Mouse (Mus musculus): ENCODE measurements around the gene Ets1. TPM values are rescaled to one million over a fixed set of nuclear protein-coding genes. Genes with fewer than 3 reads are reported as not detected.

The Ets1 gene
- total RNA-seq, 2 experiments from 2014 or later, result 17.2 to 17.4 TPM

DNA sequence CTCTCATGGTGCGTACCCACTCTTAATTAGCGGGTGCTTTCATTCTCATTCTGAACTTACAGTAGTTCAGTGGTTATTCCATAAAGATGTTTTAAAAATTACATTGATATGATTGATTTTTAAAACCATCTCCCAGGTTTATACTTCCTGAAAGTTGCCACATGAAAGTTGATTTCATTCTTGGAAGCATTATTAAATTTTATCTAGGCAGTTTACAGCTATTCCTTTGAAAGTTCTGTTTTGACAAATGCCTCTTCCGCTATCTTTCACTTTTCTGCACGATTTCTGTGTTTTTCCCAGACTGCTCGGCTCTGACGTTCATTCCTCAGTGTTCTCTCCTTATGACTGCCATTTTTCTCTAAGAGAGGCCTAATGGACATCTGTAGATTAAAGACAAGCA, 110.6 kb downstream of the Ets1 start:
- intact Hi-C loops (cut with DNase I), result no loop called here
- no peak for DNase-seq

DNA sequence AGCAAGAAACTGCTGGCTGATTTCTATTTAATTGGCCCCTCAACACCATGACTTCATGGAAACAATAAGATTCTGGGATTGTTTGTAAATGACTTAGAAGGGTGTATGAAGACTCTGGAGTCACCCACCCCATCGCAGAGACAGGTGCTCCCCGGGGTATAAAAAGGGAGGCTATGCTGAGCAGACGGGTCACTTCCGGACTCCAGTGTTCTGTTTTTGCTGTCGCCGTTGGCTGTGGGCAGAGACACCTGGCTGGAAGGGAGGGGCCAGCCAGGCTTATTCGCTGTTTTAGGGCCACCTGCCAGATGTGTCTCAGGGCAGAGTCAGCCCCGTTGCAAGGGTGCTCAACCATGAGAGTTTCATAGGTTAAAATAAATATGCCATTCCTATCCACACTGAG, 111.6 kb downstream of the Ets1 start:
- intact Hi-C loops (cut with DNase I), result no loop called here

DNA sequence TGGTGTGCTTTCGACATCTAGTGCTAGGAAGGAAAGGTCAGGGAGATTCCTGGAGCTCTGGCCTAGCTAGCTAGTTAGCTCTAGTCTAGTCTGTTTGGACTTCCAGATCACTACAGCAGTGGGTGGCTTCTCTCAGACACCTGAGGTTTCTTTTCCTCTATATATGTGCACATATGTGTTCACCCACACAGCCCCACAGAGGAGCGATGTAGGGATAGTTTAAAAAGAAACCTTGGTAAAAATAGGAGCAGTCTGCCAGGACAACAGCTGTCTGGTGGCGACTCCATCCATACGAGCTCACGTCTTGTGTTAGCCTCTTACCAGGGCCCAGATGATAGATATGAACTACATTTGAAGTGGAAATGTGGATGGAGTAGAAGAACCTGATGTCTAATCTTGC, 112.5 kb downstream of the Ets1 start:
- intact Hi-C loops (cut with DNase I), result no loop called here

More for the DNA sequence above, 111.6 kb downstream of the Ets1 start:
- DNase-seq, result no peak

DNA sequence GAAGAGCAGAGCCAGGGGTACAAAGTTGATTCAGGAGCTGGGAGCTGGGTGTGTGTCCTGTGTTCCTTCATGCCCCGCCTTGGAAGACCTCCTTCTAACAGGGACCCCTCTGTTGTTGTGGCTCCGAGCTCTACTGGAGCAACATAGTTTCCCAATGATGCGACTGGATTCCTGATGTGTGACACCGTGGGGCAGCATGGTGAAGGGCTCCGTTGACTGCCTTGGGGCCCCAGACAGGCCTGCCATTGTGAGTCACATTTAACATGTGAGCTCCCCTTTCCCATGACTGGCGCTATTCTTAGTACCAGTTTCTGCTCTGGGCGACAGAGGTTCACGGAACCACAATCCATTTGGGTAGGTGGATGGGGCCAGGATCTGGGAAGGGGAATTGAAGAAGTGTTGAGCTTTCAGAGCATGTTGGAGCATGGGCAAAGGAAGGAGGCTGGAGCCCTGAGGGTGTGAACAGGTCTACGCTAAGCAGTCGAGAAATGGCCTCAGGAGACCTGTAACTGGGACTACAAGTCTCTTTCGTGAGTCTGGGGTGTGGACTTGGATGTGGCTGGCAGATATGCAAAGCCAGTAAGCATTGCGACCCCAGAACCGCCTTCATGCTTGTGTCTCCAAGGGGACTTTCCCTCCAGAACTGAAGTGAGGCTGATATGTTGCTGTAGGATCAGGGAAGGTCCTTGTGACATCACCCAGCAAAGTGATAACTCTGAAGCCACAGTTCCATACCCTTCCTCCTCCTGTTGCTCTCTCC, 113.9 kb downstream of the Ets1 start:
- intact Hi-C loops (cut with DNase I), result no loop called here
- DNase-seq, result no peak

More for the DNA sequence above, 112.5 kb downstream of the Ets1 start:
- no peak for DNase-seq

DNA sequence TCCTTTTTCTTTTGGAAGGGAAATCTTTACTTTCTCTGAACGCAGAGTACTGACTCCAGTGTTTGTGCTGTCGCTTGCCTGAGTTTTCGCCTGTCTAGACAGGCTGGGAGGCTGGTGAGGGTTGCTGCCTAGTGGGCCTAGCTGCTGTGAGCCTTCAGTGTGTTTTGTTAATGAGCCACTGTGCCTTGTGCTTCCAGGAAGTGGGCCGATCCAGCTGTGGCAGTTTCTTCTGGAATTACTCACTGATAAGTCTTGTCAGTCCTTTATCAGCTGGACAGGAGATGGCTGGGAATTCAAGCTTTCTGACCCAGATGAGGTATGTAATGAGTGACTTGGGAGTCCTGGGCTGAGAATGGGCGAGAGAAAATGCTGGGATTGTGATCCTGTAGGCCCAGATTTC, 116.6 kb downstream of the Ets1 start:
- intact Hi-C loops (cut with DNase I), result no loop called here
- no peak for DNase-seq

DNA sequence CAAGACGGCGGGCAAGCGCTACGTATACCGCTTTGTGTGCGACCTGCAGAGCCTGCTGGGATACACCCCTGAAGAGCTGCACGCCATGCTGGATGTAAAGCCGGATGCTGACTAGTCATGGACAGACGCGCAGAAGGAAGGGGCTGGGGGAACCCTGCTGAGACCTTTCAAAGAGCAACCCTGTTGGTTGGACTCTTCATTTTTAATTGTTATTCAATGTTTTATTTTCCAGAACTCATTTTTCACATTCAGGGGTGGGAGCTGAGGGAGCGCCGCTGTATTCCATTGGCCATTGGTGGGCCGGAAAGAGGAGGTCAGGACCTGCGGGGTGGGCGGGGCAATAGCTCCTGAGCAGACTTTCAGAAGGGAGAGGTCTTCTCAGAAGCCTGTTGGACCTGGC, 118.3 kb downstream of the Ets1 start:
- no peak for DNase-seq
- intact Hi-C loops (cut with DNase I), result no loop called here

DNA sequence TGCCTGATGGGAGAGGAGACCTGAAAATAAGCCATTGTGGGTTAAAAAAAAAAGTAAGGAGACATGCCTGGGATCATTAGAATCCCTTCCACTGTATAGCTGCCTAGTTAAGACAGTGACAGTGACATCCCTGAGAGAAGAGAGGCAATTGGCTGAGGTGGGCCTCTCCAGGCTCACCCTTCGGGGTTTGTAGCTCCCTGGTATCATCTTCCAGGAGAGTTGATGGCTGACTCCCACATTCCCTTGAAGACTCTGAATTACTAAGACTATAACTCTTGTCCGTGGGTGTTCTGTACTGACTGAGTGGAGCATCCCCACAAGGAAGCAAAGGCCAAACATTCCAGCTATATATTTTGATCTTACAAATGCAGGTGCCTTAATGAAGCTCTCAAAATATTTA, 120.0 kb downstream of the Ets1 start:
- no peak for DNase-seq
- intact Hi-C loops (cut with DNase I), result no loop called here

DNA sequence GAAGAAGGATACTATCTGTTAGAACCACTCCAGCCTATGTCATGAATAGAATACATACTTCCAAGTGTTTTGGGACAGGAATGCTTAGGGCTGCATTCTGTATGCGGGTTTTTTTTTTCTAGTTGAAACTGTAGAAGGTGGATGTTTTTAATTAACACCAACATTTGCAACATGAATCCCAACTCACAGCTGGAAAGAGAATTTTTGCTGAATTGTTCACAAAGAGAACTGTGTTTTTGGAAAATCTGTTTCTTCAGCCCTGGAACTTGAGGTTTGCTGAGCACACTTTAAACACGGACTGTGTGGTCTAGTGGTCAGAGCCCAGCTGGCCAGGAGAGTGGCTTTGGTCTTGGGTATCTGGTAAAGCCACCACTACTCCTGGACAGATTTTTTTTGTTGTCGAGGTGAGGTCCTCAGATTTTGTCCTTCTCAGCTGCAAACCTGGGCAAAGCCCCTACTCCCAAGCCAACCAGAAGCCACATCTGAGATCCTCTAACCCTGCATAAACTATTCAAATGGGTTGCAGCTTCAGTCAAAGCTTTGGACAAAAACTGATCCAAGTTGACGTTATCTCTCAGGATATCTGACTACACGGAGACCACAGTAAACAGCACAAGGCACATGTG, 122.4 kb downstream of the Ets1 start:
- no peak for DNase-seq
- intact Hi-C loops (cut with DNase I), result no loop called here

DNA sequence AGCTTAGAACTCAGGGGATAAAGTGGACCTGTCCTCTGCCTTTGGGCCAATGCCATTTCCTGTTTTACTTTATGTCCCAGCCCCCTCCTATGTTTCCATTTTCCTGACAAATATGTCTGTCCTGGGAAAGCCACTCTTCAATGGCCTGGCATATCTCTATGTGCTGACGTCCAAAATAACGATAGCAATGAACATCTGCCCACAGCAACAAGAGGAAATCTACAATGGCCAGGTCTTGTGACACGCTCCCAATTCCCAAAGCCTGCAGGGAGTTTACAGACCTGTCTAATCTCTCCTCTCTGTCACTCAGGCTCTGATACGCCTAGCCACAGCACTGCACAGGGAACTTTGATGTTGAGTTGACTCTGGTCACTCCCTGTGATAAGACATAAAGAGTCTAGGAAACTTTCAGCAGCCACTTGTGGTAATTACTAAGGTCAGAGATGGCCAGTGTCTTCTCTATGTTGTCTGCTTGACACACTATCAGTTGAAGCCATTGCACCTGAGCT, 124.7 kb downstream of the Ets1 start:
- intact Hi-C loops (cut with DNase I), result no loop called here
- no peak for DNase-seq

DNA sequence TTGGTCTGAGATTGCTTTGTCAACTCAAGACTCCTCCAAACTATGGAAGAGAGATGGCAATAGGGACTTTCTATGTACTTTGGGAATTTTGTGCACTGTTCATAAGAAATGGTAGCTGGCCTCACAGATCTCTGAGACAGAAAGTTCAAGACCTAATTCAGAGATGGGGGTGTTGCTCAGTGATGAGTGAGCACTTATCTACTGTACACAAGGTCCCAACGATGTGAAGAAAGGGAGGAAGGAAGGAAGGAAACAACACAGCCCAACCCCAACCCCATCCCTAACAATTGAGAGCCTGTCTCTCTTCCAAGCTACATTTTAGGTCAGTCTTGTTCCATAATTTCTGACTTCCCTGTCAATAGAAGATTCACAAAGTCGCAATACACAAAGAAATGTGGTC, 125.3 kb downstream of the Ets1 start:
- no peak for DNase-seq
- intact Hi-C loops (cut with DNase I), result no loop called here

DNA sequence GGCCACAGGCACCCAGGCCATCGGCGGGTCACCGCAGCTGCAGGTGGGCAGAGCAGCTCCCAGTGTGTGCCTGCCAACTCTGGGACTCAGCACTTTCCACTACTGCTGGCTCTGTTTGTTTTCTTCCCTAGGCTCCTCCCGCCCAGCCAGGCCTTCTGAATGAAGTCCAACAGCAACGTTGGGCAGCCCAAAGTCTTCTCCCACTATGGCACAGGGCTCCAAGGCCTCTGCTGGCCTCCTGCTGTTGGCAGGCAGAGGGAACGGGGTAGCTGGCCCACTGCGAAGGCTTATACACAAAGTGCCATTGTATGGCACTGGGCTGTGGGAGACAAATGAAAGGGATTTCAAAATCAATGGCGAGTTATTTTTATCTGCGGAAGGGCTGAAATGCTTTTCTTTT, 128.4 kb downstream of the Ets1 start:
- peak in 1 of 2 experiments; percentile 16 for DNase-seq
- intact Hi-C loops (cut with DNase I), result no loop called here

DNA sequence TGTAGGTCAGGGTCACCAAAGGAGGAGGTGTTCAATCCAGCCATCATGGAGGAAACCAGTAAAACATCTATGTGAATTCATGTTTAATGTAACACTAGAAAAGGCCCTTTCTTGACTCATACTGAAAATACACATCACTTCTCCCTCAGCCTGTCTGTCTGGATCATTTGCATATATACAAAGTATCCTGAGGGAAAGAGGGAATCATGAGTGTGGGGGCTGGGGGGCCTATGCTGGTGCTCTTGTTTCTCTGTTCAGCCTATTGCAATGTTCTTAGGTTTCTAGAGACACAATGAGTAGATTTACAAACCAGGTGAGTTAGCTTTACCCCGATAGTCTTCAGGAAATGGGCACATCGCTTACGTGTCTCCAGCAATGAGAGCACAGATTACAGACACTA, 129.1 kb downstream of the Ets1 start:
- no peak for DNase-seq

DNA sequence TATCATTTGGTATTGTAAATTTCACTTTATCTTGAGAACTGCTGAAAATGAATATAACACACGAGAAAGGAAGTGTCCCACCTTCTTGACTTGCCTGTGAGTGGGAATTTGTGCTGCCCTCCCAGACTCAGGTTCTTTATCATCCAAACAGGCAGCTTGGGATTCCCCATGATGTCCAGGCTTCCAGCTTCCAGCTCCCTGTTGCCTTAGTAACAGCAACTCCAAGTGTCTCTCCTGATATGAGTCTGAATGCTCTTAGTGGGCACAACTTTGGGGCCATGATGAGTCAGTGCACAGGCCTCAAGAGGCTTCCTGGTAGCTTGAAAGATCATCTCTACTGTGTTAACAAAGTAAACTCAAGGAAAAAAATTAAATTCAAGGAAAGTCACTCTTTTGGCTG, 142.8 kb downstream of the Ets1 start:
- DNase-seq, result no peak
- intact Hi-C loops (cut with DNase I), result no loop called here

More for the DNA sequence above, 129.1 kb downstream of the Ets1 start:
- intact Hi-C loops (cut with DNase I), result no loop called here

DNA sequence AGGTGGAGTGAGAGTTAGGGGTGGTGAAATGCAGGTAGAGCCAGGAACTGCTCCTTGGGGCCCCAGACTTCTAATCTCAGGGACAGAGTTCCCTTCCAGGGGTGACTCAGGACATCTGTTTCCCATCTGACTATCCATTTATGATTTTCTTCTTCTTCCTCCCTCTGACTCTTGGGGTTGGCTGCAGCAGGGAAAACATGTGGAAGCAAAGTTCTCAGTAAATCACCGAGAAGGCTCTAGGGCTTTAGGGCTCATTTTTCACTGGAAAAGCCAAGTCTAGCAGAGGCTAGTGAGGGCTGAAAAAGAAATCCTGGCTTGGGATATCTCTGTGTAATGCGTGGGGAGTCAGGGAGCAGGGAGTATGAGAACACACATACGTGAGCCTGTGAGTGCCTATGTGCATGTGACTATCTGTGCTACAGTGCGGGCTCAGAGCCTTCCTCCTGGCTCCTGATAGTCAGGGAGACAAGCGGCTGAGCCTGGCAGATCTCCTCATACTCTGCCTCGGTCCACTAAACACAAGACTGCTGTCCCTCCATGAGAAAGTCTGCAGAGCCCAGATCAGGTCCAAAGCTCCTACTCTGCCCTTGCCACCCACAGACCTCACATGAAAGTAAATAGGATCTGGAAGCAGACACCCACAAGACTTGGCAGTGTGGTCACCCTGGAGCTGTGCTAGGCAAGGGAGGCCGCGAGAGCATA, 146.5 kb downstream of the Ets1 start:
- DNase-seq, result peak in 1 of 2 experiments; percentile 23
- intact Hi-C loops (cut with DNase I), result loop anchor here (5.0 kb wide), 1 partner anchor 50 kb away; no protein-coding TSS in a partner anchor

DNA sequence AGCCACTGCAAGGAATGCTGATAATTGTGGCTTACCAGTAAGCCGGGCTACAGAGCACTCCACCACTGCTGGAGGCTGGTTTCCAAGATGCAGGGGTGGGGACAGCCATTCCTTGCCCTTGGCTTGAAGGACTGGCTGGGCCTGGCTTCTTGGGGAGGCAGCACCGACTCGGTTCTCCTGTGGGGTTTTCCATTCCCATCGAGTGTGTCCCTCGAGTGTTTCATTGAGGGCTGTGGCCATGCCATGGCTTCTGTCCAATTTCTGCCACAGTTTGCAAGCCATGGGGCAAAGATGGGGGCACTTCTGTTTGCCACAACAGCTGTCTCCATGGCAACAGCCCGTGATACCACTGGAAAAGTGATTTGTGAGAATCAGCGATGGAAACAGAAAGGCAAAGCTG, 151.1 kb downstream of the Ets1 start:
- intact Hi-C loops (cut with DNase I), result no loop called here

DNA sequence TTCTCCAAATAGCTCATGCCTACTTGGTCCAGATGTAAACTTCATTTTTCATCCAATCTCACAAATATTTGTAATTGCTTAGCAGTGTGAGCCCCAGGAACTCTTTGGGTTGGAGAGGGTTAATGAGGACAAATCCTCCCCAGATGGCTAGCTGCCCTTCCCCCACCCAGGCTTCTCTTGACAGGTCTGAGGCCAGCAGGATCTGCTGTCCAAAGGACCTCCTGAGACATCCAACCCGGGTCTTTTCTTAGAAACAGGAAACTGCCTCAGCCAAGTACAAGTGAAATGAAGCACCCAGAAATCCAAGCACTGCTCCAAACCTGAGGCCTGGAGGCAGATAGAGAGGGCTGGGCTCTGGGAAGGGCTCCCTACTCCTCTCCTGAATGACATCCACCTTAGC, 151.6 kb downstream of the Ets1 start:
- DNase-seq, result peak; percentile 42 to 79
- intact Hi-C loops (cut with DNase I), result no loop called here

More for the DNA sequence above, 151.1 kb downstream of the Ets1 start:
- DNase-seq, result peak; percentile 42 to 56

DNA sequence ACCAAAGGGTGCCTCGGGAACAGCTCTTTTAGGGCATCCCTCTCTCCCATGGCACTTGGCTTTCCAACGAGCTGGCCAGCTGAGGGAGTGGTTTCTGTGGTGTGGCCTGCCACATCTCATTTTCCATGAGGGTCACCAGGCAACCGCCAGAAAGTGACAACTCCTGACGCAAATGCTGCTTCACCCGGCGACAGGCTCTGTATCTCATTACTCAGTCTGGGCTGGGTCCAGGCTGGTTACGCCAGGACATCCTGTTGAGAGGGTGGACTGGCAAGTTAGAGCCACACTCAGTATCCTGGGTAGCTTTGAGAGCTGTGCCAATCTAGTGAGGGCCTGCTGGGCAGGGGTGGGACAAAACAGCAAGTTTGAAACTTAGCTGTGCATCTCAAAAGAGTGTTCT, 153.3 kb downstream of the Ets1 start:
- intact Hi-C loops (cut with DNase I), result no loop called here
- peak; percentile 54 to 74 for DNase-seq

DNA sequence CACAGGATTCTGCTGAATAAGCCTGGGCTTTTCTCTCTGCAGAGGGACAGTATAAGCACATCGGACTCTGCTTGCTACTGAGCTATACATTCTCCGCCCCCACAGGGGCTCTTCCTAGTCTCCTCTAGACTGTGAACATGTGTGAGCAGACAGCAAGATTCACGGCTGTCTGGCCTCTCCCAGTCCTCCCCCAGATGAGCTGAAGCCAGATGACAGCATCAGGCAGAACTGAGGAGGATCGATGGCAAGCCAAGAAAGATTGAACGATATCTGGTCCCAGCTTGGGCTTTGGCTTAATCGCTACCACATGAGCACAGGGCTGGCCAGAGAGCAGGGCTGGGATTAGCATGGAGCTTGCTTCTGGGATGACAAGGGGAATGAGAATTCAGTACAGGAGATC, 155.7 kb downstream of the Ets1 start:
- DNase-seq, result peak; percentile 30 to 44
- intact Hi-C loops (cut with DNase I), result no loop called here

DNA sequence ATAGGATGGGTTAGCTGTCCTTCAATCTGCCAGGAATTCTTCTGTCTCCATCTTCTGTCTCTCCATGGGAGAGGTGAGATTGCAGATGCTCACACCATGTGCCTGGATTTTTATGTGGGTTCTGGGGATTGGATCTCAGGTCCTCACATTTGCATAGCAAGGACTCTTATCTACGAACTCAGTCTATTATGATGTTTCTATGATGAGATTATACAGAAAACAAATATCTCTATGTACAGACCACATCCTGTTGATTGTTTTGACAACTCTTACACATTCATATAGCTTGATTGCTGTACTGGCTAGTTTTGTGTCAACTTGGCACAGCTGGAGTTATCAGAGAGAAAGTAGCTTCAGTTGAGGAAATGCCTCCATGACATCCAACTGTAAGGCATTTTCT, 162.2 kb downstream of the Ets1 start:
- intact Hi-C loops (cut with DNase I), result no loop called here
- DNase-seq, result no peak

DNA sequence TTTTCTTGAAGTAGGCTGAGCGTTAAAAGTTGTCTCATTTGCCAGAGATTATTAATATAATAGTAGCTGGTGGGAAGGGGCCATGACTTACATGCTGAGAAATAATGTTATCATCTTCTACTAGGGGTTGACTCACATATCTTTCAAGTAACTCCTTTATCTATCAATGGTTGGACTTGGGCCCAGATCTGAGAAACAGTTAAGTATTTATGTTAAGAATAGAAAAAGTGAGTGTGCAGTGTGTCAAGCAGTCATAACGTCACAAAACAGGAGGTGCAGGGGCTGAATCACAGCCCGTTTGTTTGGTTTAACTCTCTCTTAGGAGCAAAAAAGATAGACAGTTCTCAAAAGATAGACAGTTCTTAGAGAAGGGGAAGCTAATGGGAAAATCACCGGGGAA, 170.1 kb downstream of the Ets1 start:
- DNase-seq, result no peak
- intact Hi-C loops (cut with DNase I), result no loop called here

All from gastrocnemius, postnatal 36 days (tissue).